Mouse (Mus musculus): Measurements from ENCODE around the gene Dkk3. TPM values are rescaled to one million over a fixed set of nuclear protein-coding genes. Genes with fewer than 3 reads are reported as not detected.
"Not testable (repeated sequence)": the region's sequence is repeated elsewhere in the genome, so short reads cannot be mapped to it uniquely, and the experiment has no call there.

Gene Dkk3
- polyA plus RNA-seq, 1 experiment from 2014 or later: 27.5 TPM

DNA sequence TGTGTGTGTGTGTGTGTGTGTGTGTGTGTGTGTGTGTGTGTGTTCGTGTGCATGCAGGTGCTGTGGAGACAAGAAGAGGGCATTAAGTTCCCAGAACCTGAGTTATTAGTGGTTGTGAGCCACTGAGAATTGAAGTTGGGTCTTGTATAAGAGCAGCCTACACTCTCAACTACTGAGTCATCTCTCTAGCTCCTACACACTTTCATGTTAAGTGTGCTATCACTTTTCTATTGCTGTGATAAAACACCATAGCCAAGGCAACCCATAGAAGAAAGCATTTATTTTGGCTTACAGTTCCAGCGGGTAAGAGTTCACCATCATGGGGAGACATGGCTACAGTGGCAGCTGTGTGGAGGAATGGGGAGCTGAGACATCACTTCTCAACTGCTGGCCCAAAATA, 17.8 kb upstream of the Dkk3 start:
- Histone ChIP-seq H3K4me2 (replicated peaks; ENCODE audit: low read depth, low read length) (no peak overlapping the region), H3K9ac (replicated peaks; ENCODE audit: low read length) (no peak overlapping the region), H3K4me1 (ENCODE audit: insufficient read depth, low read length) (peaks cover 10% of the 10 kb centered on the region; the same call in 1 of the 2 replicates), H3K9me3 (ENCODE audit: low read length) (no peaks in the 10 kb centered on the region), H3K27me3 (ENCODE audit: insufficient read depth, low read length) (no peaks in the 10 kb centered on the region), H3K27ac (ENCODE audit: low read length) (no peak overlapping the region), H3K4me3 (ENCODE audit: low read length) (no peak overlapping the region), H3K36me3 (ENCODE audit: insufficient read depth, low read length) (no peaks in the 10 kb centered on the region)
- 91% methylated on average over 2 of the region's 2 CpGs for WGBS
- no peak for ATAC-seq (ENCODE audit: low FRiP score, low TSS enrichment)

GRCm38 (mm10) chr7:112172669-112173068, 13.8 kb upstream of the Dkk3 start:
- no peak overlapping the region for H3K27ac ChIP-seq (ENCODE audit: low read length)
- H3K27me3 ChIP-seq (ENCODE audit: insufficient read depth, low read length): no peaks in the 10 kb centered on the region
- 59% methylated on average over 4 of the region's 4 CpGs for WGBS
- H3K36me3 ChIP-seq (ENCODE audit: insufficient read depth, low read length): no peaks in the 10 kb centered on the region
- no peak overlapping the region for H3K4me2 ChIP-seq (replicated peaks; ENCODE audit: low read depth, low read length)
- peaks cover 9% of the 10 kb centered on the region for H3K4me1 ChIP-seq (ENCODE audit: insufficient read depth, low read length)
- no peak for ATAC-seq (ENCODE audit: low FRiP score, low TSS enrichment)
- H3K9me3 ChIP-seq (ENCODE audit: low read length): no peaks in the 10 kb centered on the region
- no peak overlapping the region for H3K9ac ChIP-seq (replicated peaks; ENCODE audit: low read length)
- no peak overlapping the region for H3K4me3 ChIP-seq (ENCODE audit: low read length)

GRCm38 (mm10) chr7:112169955-112170692, 11.3 kb upstream of the Dkk3 start:
- H3K27ac ChIP-seq (ENCODE audit: low read length): peak overlapping the region; percentile 3; the same call in 1 of the 2 replicates
- ATAC-seq (ENCODE audit: low FRiP score, low TSS enrichment): peak; percentile 51; the same call in 1 of the 2 replicates
- H3K4me1 ChIP-seq (ENCODE audit: insufficient read depth, low read length): peaks cover 9% of the 10 kb centered on the region
- no peak overlapping the region for H3K9ac ChIP-seq (replicated peaks; ENCODE audit: low read length)
- H3K36me3 ChIP-seq (ENCODE audit: insufficient read depth, low read length): no peaks in the 10 kb centered on the region
- no peak overlapping the region for H3K4me2 ChIP-seq (replicated peaks; ENCODE audit: low read depth, low read length)
- H3K27me3 ChIP-seq (ENCODE audit: insufficient read depth, low read length): no peaks in the 10 kb centered on the region
- no peaks in the 10 kb centered on the region for H3K9me3 ChIP-seq (ENCODE audit: low read length)
- no peak overlapping the region for H3K4me3 ChIP-seq (ENCODE audit: low read length)
- WGBS: 23% methylated on average over 10 of the region's 10 CpGs

- Histone ChIP-seq H3K36me3 (ENCODE audit: insufficient read depth, low read length) (no peaks in the 10 kb centered on the region), H3K4me2 (replicated peaks; ENCODE audit: low read depth, low read length) (no peak overlapping the region), H3K27me3 (ENCODE audit: insufficient read depth, low read length) (no peaks in the 10 kb centered on the region), H3K9me3 (ENCODE audit: low read length) (no peaks in the 10 kb centered on the region), H3K4me3 (ENCODE audit: low read length) (no peak overlapping the region), H3K4me1 (ENCODE audit: insufficient read depth, low read length) (peaks cover 6% of the 10 kb centered on the region), H3K27ac (ENCODE audit: low read length) (no peak overlapping the region), H3K9ac (replicated peaks; ENCODE audit: low read length) (no peak overlapping the region)
- no peak for ATAC-seq (ENCODE audit: low FRiP score, low TSS enrichment)
- WGBS: 74% methylated on average over 4 of the region's 4 CpGs
These were observed 6.7 kb upstream of the Dkk3 start for GRCm38 (mm10) chr7:112165593-112165992.

- ATAC-seq (ENCODE audit: low FRiP score, low TSS enrichment): not testable (repeated sequence)
These were observed 6.2 kb upstream of the Dkk3 start for GRCm38 (mm10) chr7:112165032-112165431.

GRCm38 (mm10) chr7:112164430-112164829, 5.6 kb upstream of the Dkk3 start:
- WGBS: 81% methylated on average over 3 of the region's 3 CpGs
- no peak overlapping the region for H3K4me2 ChIP-seq (replicated peaks; ENCODE audit: low read depth, low read length)
- no peak for ATAC-seq (ENCODE audit: low FRiP score, low TSS enrichment)
- H3K9ac ChIP-seq (replicated peaks; ENCODE audit: low read length): no peak overlapping the region
- H3K27ac ChIP-seq (ENCODE audit: low read length): no peak overlapping the region
- no peaks in the 10 kb centered on the region for H3K4me1 ChIP-seq (ENCODE audit: insufficient read depth, low read length)
- no peaks in the 10 kb centered on the region for H3K36me3 ChIP-seq (ENCODE audit: insufficient read depth, low read length)
- no peaks in the 10 kb centered on the region for H3K27me3 ChIP-seq (ENCODE audit: insufficient read depth, low read length)
- no peaks in the 10 kb centered on the region for H3K9me3 ChIP-seq (ENCODE audit: low read length)
- H3K4me3 ChIP-seq (ENCODE audit: low read length): no peak overlapping the region

More at GRCm38 (mm10) chr7:112165032-112165431, 6.2 kb upstream of the Dkk3 start:
- H3K9me3 ChIP-seq (ENCODE audit: low read length); H3K4me3 ChIP-seq (ENCODE audit: low read length); H3K27me3 ChIP-seq (ENCODE audit: insufficient read depth, low read length); H3K9ac ChIP-seq (replicated peaks; ENCODE audit: low read length); H3K36me3 ChIP-seq (ENCODE audit: insufficient read depth, low read length); H3K27ac ChIP-seq (ENCODE audit: low read length); H3K4me1 ChIP-seq (ENCODE audit: insufficient read depth, low read length); H3K4me2 ChIP-seq (replicated peaks; ENCODE audit: low read depth, low read length): not testable (repeated sequence)
- 92% methylated on average over 4 of the region's 4 CpGs for WGBS

DNA sequence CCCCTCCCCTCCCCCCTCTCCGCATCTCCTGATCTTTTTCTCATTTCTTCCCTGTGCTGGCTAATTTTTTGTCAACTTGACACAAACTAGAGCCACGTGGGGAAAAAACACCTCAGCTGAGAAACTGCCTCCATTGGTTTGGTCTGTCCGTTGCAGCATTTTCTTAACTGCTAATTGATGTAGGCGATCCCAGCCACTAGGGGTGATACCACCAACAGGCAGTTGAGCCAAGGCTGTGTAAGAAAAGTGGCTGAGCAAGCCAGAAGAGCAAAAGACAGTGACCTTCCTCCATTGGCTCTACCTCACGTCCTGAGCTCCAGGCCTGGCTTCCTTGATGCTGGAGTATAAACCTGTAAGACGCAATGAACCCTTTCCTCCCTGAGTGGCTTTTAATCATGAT, 978 bp upstream of the Dkk3 start:
- H3K4me2 ChIP-seq (replicated peaks; ENCODE audit: low read depth, low read length): no peak overlapping the region
- no peaks in the 10 kb centered on the region for H3K9me3 ChIP-seq (ENCODE audit: low read length)
- H3K4me1 ChIP-seq (ENCODE audit: insufficient read depth, low read length): peaks cover 14% of the 10 kb centered on the region
- H3K36me3 ChIP-seq (ENCODE audit: insufficient read depth, low read length): no peaks in the 10 kb centered on the region
- WGBS: 41% methylated on average over 5 of the region's 6 CpGs
- H3K9ac ChIP-seq (replicated peaks; ENCODE audit: low read length): no peak overlapping the region
- ATAC-seq (ENCODE audit: low FRiP score, low TSS enrichment): no peak
- no peak overlapping the region for H3K4me3 ChIP-seq (ENCODE audit: low read length)
- no peaks in the 10 kb centered on the region for H3K27me3 ChIP-seq (ENCODE audit: insufficient read depth, low read length)
- H3K27ac ChIP-seq (ENCODE audit: low read length): no peak overlapping the region

DNA sequence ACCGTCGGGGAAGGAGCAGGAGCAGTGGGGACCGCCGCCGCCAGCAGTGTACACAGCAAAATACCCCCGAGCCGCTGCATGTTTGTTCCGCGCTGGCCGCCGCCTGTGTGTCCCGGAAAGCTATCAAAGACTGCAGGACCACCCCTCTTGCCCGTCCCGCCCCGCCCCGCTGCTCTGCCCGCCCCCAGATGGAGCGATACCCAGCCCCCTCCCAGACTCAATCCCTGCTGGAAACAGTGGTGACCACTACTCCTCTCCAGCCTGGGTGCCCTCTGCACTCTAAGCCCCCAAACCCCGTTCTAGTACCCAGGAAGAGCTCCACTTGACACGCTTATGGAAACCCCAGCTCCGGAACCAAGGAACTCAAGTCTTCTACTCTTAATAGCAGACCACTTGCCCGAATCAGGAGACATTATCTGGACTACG, 528 bp downstream of the Dkk3 start:
- WGBS: under 1% methylated on average over 23 of the region's 23 CpGs
- peak overlapping the region; percentile 56 for H3K4me3 ChIP-seq (ENCODE audit: low read length)
- H3K9me3 ChIP-seq (ENCODE audit: low read length): no peaks in the 10 kb centered on the region
- peak overlapping the region; percentile 68 for H3K9ac ChIP-seq (replicated peaks; ENCODE audit: low read length)
- no peaks in the 10 kb centered on the region for H3K36me3 ChIP-seq (ENCODE audit: insufficient read depth, low read length)
- ATAC-seq (ENCODE audit: low FRiP score, low TSS enrichment): peak; percentile 75
- H3K4me2 ChIP-seq (replicated peaks; ENCODE audit: low read depth, low read length): peak overlapping the region; percentile 73
- peaks cover 14% of the 10 kb centered on the region for H3K4me1 ChIP-seq (ENCODE audit: insufficient read depth, low read length)
- no peaks in the 10 kb centered on the region for H3K27me3 ChIP-seq (ENCODE audit: insufficient read depth, low read length)
- peak overlapping the region; percentile 52; the same call in 1 of the 2 replicates for H3K27ac ChIP-seq (ENCODE audit: low read length)

- H3K27ac ChIP-seq (ENCODE audit: low read length): peak overlapping the region; percentile 52; the same call in 1 of the 2 replicates
- H3K9me3 ChIP-seq (ENCODE audit: low read length): no peaks in the 10 kb centered on the region
- WGBS: 11% methylated on average over 22 of the region's 23 CpGs
- peak overlapping the region; percentile 56 for H3K4me3 ChIP-seq (ENCODE audit: low read length)
- peak overlapping the region; percentile 68 for H3K9ac ChIP-seq (replicated peaks; ENCODE audit: low read length)
- ATAC-seq (ENCODE audit: low FRiP score, low TSS enrichment): peak; percentile 46; the same call in 1 of the 2 replicates
- peaks cover 14% of the 10 kb centered on the region for H3K4me1 ChIP-seq (ENCODE audit: insufficient read depth, low read length)
- H3K36me3 ChIP-seq (ENCODE audit: insufficient read depth, low read length): no peaks in the 10 kb centered on the region
- H3K4me2 ChIP-seq (replicated peaks; ENCODE audit: low read depth, low read length): peak overlapping the region; percentile 73
- no peaks in the 10 kb centered on the region for H3K27me3 ChIP-seq (ENCODE audit: insufficient read depth, low read length)
These were observed 1.1 kb downstream of the Dkk3 start for GRCm38 (mm10) chr7:112157584-112158315.

- H3K4me3 ChIP-seq (ENCODE audit: low read length): no peak overlapping the region
- H3K36me3 ChIP-seq (ENCODE audit: insufficient read depth, low read length): no peaks in the 10 kb centered on the region
- H3K27me3 ChIP-seq (ENCODE audit: insufficient read depth, low read length): no peaks in the 10 kb centered on the region
- H3K4me2 ChIP-seq (replicated peaks; ENCODE audit: low read depth, low read length): no peak overlapping the region
- peaks cover 14% of the 10 kb centered on the region for H3K4me1 ChIP-seq (ENCODE audit: insufficient read depth, low read length)
- H3K9ac ChIP-seq (replicated peaks; ENCODE audit: low read length): no peak overlapping the region
- WGBS: 26% methylated on average over 1 of the region's 1 CpGs
- ATAC-seq (ENCODE audit: low FRiP score, low TSS enrichment): no peak
- no peak overlapping the region for H3K27ac ChIP-seq (ENCODE audit: low read length)
- no peaks in the 10 kb centered on the region for H3K9me3 ChIP-seq (ENCODE audit: low read length)
These were observed 3.7 kb downstream of the Dkk3 start for GRCm38 (mm10) chr7:112155194-112155593.

Data from kidney, embryonic 16.5 days (tissue).